Mouse (Mus musculus) thymus, adult 2 months (tissue): ENCODE results near the gene Appl2. TPM values are rescaled to one million over a fixed set of nuclear protein-coding genes. Genes with fewer than 3 reads are reported as not detected.

Experiments
- DNase-seq: peaks from one replicate; pipeline ENCODE4 v3.0.0; 2021
- H3K27ac ChIP-seq: fragments of 200-500 bp; 2 replicates; pipeline ENCODE4 v1.5.1; 2012; ENCODE audit warnings: low read length, control low read depth; ENCODE audit not compliant: control insufficient read depth, insufficient read depth
- H3K27me3 ChIP-seq: fragments of 200-500 bp; 2 replicates; pipeline ENCODE4 v1.6.1; 2012; ENCODE audit warnings: mild to moderate bottlenecking, low read length, moderate library complexity, mixed read lengths; ENCODE audit not compliant: control insufficient read depth, insufficient read depth
- H3K36me3 ChIP-seq: fragments of 200-500 bp; 2 replicates; pipeline ENCODE4 v1.6.1; 2012; ENCODE audit warnings: mild to moderate bottlenecking, low read length, moderate library complexity; ENCODE audit not compliant: control insufficient read depth, insufficient read depth
- H3K4me1 ChIP-seq: fragments of 200-500 bp; replicated peaks from 2 replicates; pipeline ENCODE4 v1.6.1; 2012; ENCODE audit warnings: low read length; ENCODE audit not compliant: control insufficient read depth, insufficient read depth
- H3K4me3 ChIP-seq: fragments of 200-500 bp; 2 replicates; pipeline ENCODE4 v1.5.1; 2012; ENCODE audit warnings: mild to moderate bottlenecking, low read length, control low read depth, moderate library complexity; ENCODE audit not compliant: control insufficient read depth, insufficient read depth
- CTCF ChIP-seq: fragments of 200-500 bp; IDR thresholded peaks from 2 replicates; pipeline ENCODE4 v1.5.1; 2012; ENCODE audit warnings: mild to moderate bottlenecking, control low read depth, low read length, moderate library complexity, borderline replicate concordance; ENCODE audit not compliant: control insufficient read depth, poor library complexity, insufficient read depth; ENCODE audit errors: extremely low read depth
- POLR2A ChIP-seq: fragments of 200-500 bp; IDR thresholded peaks from 2 replicates; pipeline ENCODE4 v1.6.1; 2012; ENCODE audit warnings: mild to moderate bottlenecking, low read length, control low read depth, moderate library complexity; ENCODE audit not compliant: control insufficient read depth, poor library complexity, insufficient read depth; ENCODE audit errors: extremely low read depth
- WGBS: fragments of 180-500 bp; shearing (Covaris S2); methylation state at CpG from one replicate; pipeline ENCODE4 v1.1.7; 2018; 5-methylcytosine and 5-hydroxymethylcytosine counted together
- polyA plus RNA-seq: library from polyadenylated mRNA; depleted of rRNA; stranded (reverse); fragments of >200 nt; gene quantifications from 2 replicates; pipeline ENCODE4 v1.2.3, GENCODE M21; 2012; rRNA removed

Appl2 gene
- polyA plus RNA-seq, 1 experiment = 6.0 TPM

GRCm38 (mm10) chr10:83565449-83566441 is 82.8 kb downstream of the Appl2 start:
- 74% methylated on average over 7 of the region's 7 CpGs for whole genome bisulfite sequencing

GRCm38 (mm10) chr10:83563005-83563404 is 85.5 kb downstream of the Appl2 start:
- no peak overlapping the region for H3K4me3 ChIP-seq
- no peaks in the 10 kb centered on the region for H3K4me1 ChIP-seq
- no peaks in the 10 kb centered on the region for H3K27me3 ChIP-seq
- H3K36me3 ChIP-seq = peaks cover 70% of the 10 kb centered on the region
- H3K27ac ChIP-seq = no peak overlapping the region
- TF ChIP-seq CTCF = no peak
- no peak for TF ChIP-seq POLR2A
- DNase-seq = no peak

More at GRCm38 (mm10) chr10:83565449-83566441, 82.8 kb downstream of the Appl2 start:
- Histone ChIP-seq H3K27me3 (no peaks in the 10 kb centered on the region), H3K36me3 (peaks cover 62% of the 10 kb centered on the region), H3K27ac (no peak overlapping the region), H3K4me1 (no peaks in the 10 kb centered on the region), H3K4me3 (no peak overlapping the region)
- no peak for DNase-seq
- TF ChIP-seq CTCF (no peak), POLR2A (no peak)

Other genes with a start within 250 kb of the Appl2 start
- 0.27 and 0.48 TPM in 2 replicates for gene Aldh1l2, start 114.6 kb downstream of the Appl2 start, polyA plus RNA-seq
- gene Washc4, start 105.0 kb downstream of the Appl2 start, polyA plus RNA-seq = 3.9 and 4.2 TPM in 2 replicates
- 7.8 and 14.5 TPM in 2 replicates for gene 1500009L16Rik, start 74.1 kb upstream of the Appl2 start, polyA plus RNA-seq